Mouse (Mus musculus) cerebellum, adult 2 months (tissue): ENCODE measurements at regions not wholly inside any gene's neighbourhood (a gene's known extent, or its start where the extent isn't known, plus 50 kb on each side); places are given as distances from the start of the nearest gene placed in this dataset.

Experiments used
- CTCF ChIP-seq: fragments of 200-500 bp; IDR thresholded peaks from 2 replicates; pipeline ENCODE4 v1.5.1; 2011; ENCODE audit warnings: low read depth, mild to moderate bottlenecking, control low read depth, low read length, moderate library complexity, borderline replicate concordance; ENCODE audit not compliant: insufficient read depth
- POLR2A ChIP-seq: fragments of 200-500 bp; IDR thresholded peaks from 2 replicates; pipeline ENCODE4 v1.6.1; 2011; ENCODE audit warnings: low read length, control low read depth, borderline replicate concordance; ENCODE audit not compliant: insufficient read depth

DNA sequence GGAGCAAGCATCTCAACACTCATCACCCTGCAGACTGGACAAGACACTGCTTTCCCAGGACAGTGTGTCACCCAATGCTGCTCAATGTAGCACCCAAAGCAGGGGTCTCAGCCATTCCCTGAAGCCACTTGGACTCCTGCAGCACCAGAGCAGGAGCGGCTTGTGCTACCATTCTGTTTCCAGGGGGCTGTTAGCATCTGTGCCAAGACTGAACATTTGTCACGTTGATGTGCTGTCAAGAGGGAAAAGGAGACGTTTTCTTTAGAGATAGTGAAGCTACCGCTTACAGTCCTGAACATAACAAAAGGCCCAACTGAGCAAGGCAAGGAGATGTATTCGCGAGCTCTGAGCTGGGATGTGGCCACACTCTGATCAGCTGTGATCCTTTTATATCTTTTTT is 410.3 kb downstream of the Ice1 start:
- TF ChIP-seq CTCF (no peak), POLR2A (no peak)
